Mouse (Mus musculus): ENCODE measurements around the gene Prdm16. TPM values are rescaled to one million over a fixed set of nuclear protein-coding genes. Genes with fewer than 3 reads are reported as not detected.

Gene Prdm16
- polyA plus RNA-seq, 1 experiment: 6.0 TPM

- DNase-seq: no peak
- Histone ChIP-seq H3K27me3 (ENCODE audit: control insufficient read depth, insufficient read depth, low read length) (peaks cover 5% of the 10 kb centered on the region; the same call in 1 of the 2 replicates), H3K27ac (ENCODE audit: insufficient read depth, low read length) (no peak overlapping the region), H3K4me3 (replicated peaks; ENCODE audit: insufficient read depth, low read depth, low read length) (no peak overlapping the region), H3K4me1 (ENCODE audit: control insufficient read depth, insufficient read depth, low read length) (no peaks in the 10 kb centered on the region)
- TF ChIP-seq POLR2A (IDR thresholded peaks at IDR 0.05; ENCODE audit: borderline replicate concordance, insufficient read depth, low read length) (no peak), CTCF (IDR thresholded peaks at IDR 0.05; ENCODE audit: borderline replicate concordance, insufficient read depth, low read depth, low read length) (no peak)
- 68% methylated on average over 14 of the region's 14 CpGs for WGBS
These were observed 3.6 kb downstream of the Prdm16 start for GRCm38 (mm10) chr4:154632800-154633764.

GRCm38 (mm10) chr4:154630763-154631162, 5.9 kb downstream of the Prdm16 start:
- H3K4me3 ChIP-seq (replicated peaks; ENCODE audit: insufficient read depth, low read depth, low read length): no peak overlapping the region
- H3K4me1 ChIP-seq (ENCODE audit: control insufficient read depth, insufficient read depth, low read length): no peaks in the 10 kb centered on the region
- no peak for DNase-seq
- no peak for TF ChIP-seq CTCF (IDR thresholded peaks at IDR 0.05; ENCODE audit: borderline replicate concordance, insufficient read depth, low read depth, low read length)
- no peak for TF ChIP-seq POLR2A (IDR thresholded peaks at IDR 0.05; ENCODE audit: borderline replicate concordance, insufficient read depth, low read length)
- 81% methylated on average over 3 of the region's 3 CpGs for WGBS
- no peak overlapping the region for H3K27ac ChIP-seq (ENCODE audit: insufficient read depth, low read length)
- peaks cover 2% of the 10 kb centered on the region; the same call in 1 of the 2 replicates for H3K27me3 ChIP-seq (ENCODE audit: control insufficient read depth, insufficient read depth, low read length)

DNA sequence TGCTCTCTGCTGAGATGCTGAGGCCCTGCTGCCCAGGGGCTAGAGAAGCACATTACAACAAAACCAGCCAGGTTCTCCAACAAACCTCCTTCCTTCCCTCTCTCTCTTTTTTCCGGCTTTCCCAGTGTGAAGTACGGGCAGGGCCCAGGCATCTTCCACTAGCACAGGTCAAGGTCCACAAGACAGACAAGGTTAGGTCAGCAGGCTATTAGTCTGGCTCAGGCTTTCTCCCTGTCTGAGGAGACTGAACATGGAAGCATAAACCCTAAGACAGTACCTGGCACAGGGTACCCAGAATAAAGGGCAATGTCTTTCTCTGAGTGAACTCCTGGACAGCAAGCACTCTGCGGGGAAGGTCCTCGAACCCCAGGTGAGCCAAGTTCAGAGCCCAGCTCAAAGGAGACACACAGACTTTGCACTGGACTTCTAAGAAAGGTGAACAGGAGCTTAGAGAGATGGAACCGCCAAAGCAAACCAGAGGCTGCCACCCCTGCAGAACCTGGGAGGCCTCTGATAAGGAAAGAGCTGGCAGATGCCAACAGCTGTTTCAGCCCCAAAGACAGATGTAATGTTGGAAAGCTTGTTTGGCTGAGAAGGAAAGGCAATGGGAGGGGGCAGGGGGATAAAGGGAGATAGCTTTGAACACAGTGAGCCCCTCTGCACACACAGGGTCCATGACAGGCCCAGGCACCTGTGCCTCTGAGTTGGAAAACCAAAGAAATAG, 9.1 kb downstream of the Prdm16 start:
- WGBS: 97% methylated on average over 5 of the region's 5 CpGs
- 0 out of 2 replicates have a peak, but pooled peaks cover 2% of the 10 kb centered on the region for H3K4me1 ChIP-seq (ENCODE audit: control insufficient read depth, insufficient read depth, low read length)
- no peak overlapping the region for H3K27ac ChIP-seq (ENCODE audit: insufficient read depth, low read length)
- no peak for DNase-seq
- H3K4me3 ChIP-seq (replicated peaks; ENCODE audit: insufficient read depth, low read depth, low read length): no peak overlapping the region
- H3K27me3 ChIP-seq (ENCODE audit: control insufficient read depth, insufficient read depth, low read length): peaks cover 1% of the 10 kb centered on the region; the same call in 1 of the 2 replicates
- TF ChIP-seq CTCF (IDR thresholded peaks at IDR 0.05; ENCODE audit: borderline replicate concordance, insufficient read depth, low read depth, low read length) (no peak), POLR2A (IDR thresholded peaks at IDR 0.05; ENCODE audit: borderline replicate concordance, insufficient read depth, low read length) (no peak)

DNA sequence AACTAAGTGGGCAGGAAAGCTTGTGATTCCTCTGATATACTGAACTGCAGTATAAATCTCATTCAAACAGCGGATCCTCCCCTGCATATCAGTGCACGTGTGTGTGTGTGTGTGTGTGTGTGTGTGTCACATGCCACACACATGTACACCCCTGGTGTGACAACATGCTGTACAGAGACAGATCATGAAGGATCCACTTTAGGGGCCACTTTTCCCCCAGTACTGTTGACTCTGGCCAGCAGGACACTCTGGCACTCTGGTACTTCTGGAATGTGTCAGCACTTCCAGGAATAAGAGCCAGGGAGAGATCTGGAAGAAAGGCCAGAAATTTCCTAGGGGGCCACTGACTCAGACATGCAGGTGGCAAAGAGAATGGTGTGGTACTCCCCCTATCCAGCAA, 10.4 kb downstream of the Prdm16 start:
- Histone ChIP-seq H3K4me3 (replicated peaks; ENCODE audit: insufficient read depth, low read depth, low read length) (no peak overlapping the region), H3K27ac (ENCODE audit: insufficient read depth, low read length) (no peak overlapping the region), H3K27me3 (ENCODE audit: control insufficient read depth, insufficient read depth, low read length) (peaks cover 1% of the 10 kb centered on the region; the same call in 1 of the 2 replicates), H3K4me1 (ENCODE audit: control insufficient read depth, insufficient read depth, low read length) (0 out of 2 replicates have a peak, but pooled peaks cover 4% of the 10 kb centered on the region)
- WGBS: 97% methylated on average over 2 of the region's 2 CpGs
- no peak for DNase-seq
- TF ChIP-seq POLR2A (IDR thresholded peaks at IDR 0.05; ENCODE audit: borderline replicate concordance, insufficient read depth, low read length) (no peak), CTCF (IDR thresholded peaks at IDR 0.05; ENCODE audit: borderline replicate concordance, insufficient read depth, low read depth, low read length) (no peak)

DNA sequence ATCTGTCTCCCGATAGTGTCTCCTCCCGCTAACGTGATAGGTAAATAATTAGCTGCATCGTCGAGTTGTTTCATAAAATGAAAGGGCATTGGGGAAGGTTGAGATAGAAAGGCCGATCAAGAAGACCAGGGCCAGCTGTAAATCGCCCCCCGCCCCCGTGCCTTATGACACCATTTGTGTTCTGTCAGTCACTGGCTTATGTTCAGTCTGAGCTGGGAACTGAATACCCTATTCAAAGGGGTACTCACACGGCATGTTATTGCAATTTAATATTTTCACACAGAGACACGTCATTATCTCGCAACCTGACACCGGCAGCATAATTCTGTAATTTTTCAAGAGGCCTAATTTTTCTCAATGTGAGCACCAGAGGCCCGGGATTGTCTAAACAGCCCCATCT, 11.0 kb downstream of the Prdm16 start:
- TF ChIP-seq POLR2A (IDR thresholded peaks at IDR 0.05; ENCODE audit: borderline replicate concordance, insufficient read depth, low read length) (no peak), CTCF (IDR thresholded peaks at IDR 0.05; ENCODE audit: borderline replicate concordance, insufficient read depth, low read depth, low read length) (no peak)
- DNase-seq: no peak
- WGBS: 80% methylated on average over 14 of the region's 14 CpGs
- H3K27ac ChIP-seq (ENCODE audit: insufficient read depth, low read length): no peak overlapping the region
- H3K27me3 ChIP-seq (ENCODE audit: control insufficient read depth, insufficient read depth, low read length): peaks cover 1% of the 10 kb centered on the region; the same call in 1 of the 2 replicates
- 0 out of 2 replicates have a peak, but pooled peaks cover 4% of the 10 kb centered on the region for H3K4me1 ChIP-seq (ENCODE audit: control insufficient read depth, insufficient read depth, low read length)
- no peak overlapping the region for H3K4me3 ChIP-seq (replicated peaks; ENCODE audit: insufficient read depth, low read depth, low read length)

DNA sequence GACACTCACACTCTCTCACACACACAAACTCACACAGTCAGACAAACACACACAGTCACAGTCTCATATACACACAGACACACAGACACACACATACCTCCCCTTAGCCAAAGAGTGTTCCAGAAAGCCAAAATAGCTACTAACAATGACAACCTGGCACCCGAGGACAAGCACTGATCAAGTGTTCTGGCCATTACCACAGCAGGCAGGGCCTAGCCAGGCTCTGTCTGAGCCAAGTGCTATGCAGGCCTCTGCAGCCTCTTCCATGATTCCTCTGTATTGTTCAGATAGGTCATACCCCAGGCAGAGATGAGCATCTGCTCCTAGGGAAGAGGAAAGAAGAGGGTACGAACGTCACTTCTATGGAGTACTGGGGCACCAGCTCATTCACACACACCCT, 13.4 kb downstream of the Prdm16 start:
- WGBS: 74% methylated on average over 3 of the region's 3 CpGs
- DNase-seq: no peak
- TF ChIP-seq POLR2A (IDR thresholded peaks at IDR 0.05; ENCODE audit: borderline replicate concordance, insufficient read depth, low read length) (no peak), CTCF (IDR thresholded peaks at IDR 0.05; ENCODE audit: borderline replicate concordance, insufficient read depth, low read depth, low read length) (no peak)
- H3K27ac ChIP-seq (ENCODE audit: insufficient read depth, low read length): no peak overlapping the region
- no peak overlapping the region for H3K4me3 ChIP-seq (replicated peaks; ENCODE audit: insufficient read depth, low read depth, low read length)
- H3K4me1 ChIP-seq (ENCODE audit: control insufficient read depth, insufficient read depth, low read length): 0 out of 2 replicates have a peak, but pooled peaks cover 4% of the 10 kb centered on the region
- H3K27me3 ChIP-seq (ENCODE audit: control insufficient read depth, insufficient read depth, low read length): peaks cover 1% of the 10 kb centered on the region; the same call in 1 of the 2 replicates

GRCm38 (mm10) chr4:154622521-154622920, 14.2 kb downstream of the Prdm16 start:
- no peak overlapping the region for H3K4me3 ChIP-seq (replicated peaks; ENCODE audit: insufficient read depth, low read depth, low read length)
- 0 out of 2 replicates have a peak, but pooled peaks cover 4% of the 10 kb centered on the region for H3K4me1 ChIP-seq (ENCODE audit: control insufficient read depth, insufficient read depth, low read length)
- no peaks in the 10 kb centered on the region; the same call in 1 of the 2 replicates for H3K27me3 ChIP-seq (ENCODE audit: control insufficient read depth, insufficient read depth, low read length)
- H3K27ac ChIP-seq (ENCODE audit: insufficient read depth, low read length): no peak overlapping the region
- TF ChIP-seq POLR2A (IDR thresholded peaks at IDR 0.05; ENCODE audit: borderline replicate concordance, insufficient read depth, low read length): no peak
- TF ChIP-seq CTCF (IDR thresholded peaks at IDR 0.05; ENCODE audit: borderline replicate concordance, insufficient read depth, low read depth, low read length): no peak
- 27% methylated on average over 4 of the region's 4 CpGs for WGBS
- no peak for DNase-seq

Measured in cerebellum, adult 2 months (tissue).